Mouse (Mus musculus): Measurements from ENCODE around the gene Prl8a2. TPM values are rescaled to one million over a fixed set of nuclear protein-coding genes. Genes with fewer than 3 reads are reported as not detected.
A peak's percentile ranks its signal among the peaks of the same experiment; 100 is the strongest.

Gene Prl8a2
- not detected in 2 replicates for polyA plus RNA-seq (2015; fragmentation: Nextera tagmentation; extraction: Ambion mirVana)

DNA sequence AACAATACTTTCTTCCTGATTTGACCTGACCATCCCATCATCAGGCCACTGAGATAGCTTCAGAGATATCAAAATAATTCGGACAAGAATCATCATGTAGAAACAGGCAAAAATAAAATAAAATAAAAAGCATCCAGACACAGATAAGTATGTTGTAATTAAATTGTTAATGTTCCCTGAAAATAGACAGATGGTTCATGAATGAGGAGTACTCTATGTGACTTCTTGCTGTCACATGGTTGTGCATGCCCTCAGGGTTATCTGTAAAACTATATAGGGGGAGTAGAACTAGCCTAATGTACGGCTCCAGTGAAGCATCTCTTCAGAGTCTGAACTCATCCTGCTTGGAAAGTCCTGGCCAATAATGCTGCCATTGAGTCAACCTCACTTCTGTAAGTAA, at the start of gene Prl8a2:
Gene Prl8a2, plus strand, starts transcription at position 301 of the 400 bp plus-strand sequence.
- no peak for ATAC-seq (ENCODE audit: insufficient read depth, low FRiP score, low read depth)
- Histone ChIP-seq H3K4me3 (replicated peaks) (no peak within 1 kb of the TSS), H3K9me3 (no peaks in the 10 kb centered on the region), H3K4me1 (no peaks in the 10 kb centered on the region), H3K9ac (no peak within 1 kb of the TSS), H3K27ac (no peak within 1 kb of the TSS), H3K4me2 (no peak within 1 kb of the TSS), H3K27me3 (replicated peaks) (no peaks in the 10 kb centered on the region), H3K36me3 (no peaks in the 10 kb centered on the region)
- whole genome bisulfite sequencing: 69% methylated on average over 2 of the region's 2 CpGs

DNA sequence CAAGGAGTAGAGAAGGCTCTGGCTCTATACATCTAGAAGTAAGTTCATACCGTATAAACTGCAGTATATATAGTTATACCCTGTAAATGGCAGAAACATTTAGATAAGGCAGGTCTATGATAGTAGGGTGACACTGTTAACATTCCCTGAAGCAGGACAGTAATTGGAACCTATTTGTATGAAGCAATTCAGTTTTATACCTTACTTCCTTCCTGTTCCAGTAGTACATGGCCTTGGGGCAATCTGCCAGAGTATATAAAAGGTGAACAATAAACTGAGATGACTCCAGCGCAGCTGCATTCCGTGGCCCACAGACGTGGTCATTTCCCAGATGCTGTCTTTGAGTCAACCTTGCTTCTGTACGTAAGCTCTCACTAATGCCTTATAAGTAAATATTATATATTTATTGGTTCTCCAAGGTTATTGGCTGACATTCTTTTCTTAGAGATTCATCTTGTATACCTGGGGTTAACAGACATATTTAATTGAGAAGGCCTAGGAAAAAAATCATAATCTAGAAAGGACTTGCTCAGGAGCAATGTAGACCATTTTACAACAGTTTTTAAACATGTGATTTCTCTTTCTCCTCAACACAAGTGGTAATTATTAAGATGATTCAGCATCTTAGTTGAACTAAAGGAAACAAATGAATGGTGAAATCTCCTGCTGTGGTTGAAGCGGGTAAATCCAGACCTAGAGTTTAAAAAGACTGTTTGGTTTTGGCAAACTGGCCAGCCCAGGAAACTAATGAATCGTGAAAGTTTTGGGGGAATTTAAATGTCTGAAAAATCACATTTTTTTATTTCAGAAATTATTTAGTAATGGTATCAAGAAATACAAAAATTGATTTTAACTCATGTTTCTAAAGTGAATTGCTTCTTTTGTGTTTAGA, 32.9 kb upstream of the Prl8a2 start, which contains the start of gene Prl6a1:
Gene Prl6a1, plus strand, starts transcription at position 294 of the 892 bp plus-strand sequence.
- no peak for ATAC-seq (ENCODE audit: insufficient read depth, low FRiP score, low read depth)

DNA sequence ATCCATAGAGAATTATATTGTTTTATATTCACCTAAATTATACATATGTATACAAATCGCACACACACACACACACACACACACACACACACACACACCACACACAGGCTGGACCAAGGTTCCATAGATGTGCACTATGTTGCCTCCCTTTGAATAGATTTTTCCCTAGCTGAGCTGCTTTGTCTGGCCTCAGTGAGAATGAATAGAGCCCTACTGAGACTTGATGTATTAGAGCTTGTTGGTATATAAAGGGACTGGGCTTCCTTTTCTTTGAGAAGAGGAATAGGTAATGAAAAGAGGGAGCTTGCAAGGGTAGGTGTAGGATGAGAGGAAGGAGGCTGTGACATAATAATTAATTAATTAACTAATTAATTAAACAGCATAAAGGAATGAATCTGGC, 10.5 kb upstream of the Prl8a2 start:
- Histone ChIP-seq H3K27ac (no peak overlapping the region), H3K9me3 (no peaks in the 10 kb centered on the region), H3K4me2 (no peak overlapping the region), H3K9ac (no peak overlapping the region), H3K27me3 (replicated peaks) (no peaks in the 10 kb centered on the region), H3K4me3 (replicated peaks) (no peak overlapping the region), H3K36me3 (no peaks in the 10 kb centered on the region), H3K4me1 (no peaks in the 10 kb centered on the region)
- no peak for ATAC-seq (ENCODE audit: insufficient read depth, low FRiP score, low read depth)
- 95% methylated on average over 1 of the region's 1 CpGs for WGBS

More for the DNA sequence above, 32.9 kb upstream of the Prl8a2 start, which contains the start of gene Prl6a1:
- Histone ChIP-seq H3K9me3 (no peaks in the 10 kb centered on the region), H3K36me3 (no peaks in the 10 kb centered on the region), H3K9ac (no peak within 1 kb of the TSS), H3K4me3 (replicated peaks) (no peak within 1 kb of the TSS), H3K4me1 (no peaks in the 10 kb centered on the region), H3K27me3 (replicated peaks) (no peaks in the 10 kb centered on the region), H3K27ac (no peak within 1 kb of the TSS), H3K4me2 (no peak within 1 kb of the TSS)
- WGBS: 68% methylated on average over 7 of the region's 7 CpGs

DNA sequence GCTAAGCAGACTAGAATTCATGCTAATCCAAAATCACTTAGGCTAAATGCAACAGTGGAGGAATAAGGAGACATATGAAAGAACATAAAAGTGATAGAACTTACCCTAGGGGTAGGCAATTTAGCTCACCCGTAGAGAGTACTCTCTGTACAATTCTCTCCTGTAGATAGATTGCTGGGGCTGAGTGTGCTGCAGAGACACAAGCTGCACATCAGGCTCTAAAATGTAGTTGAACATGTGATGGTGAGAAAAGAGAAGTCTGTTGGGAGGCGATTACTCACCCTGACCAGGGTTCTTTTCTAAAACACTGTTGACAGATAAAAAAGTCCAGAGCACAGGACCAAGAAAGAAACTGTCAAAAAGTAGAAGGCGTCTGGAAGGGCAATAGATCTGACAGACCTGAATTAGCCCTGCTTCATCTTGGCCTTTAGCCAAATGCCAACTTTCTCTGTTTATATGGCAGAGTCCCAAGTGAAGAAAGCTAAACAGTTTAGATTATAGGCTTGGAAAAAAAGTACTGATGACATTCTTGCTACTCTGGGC, 2.7 kb upstream of the Prl8a2 start:
- WGBS: 36% methylated on average over 3 of the region's 3 CpGs
- no peaks in the 10 kb centered on the region for H3K27me3 ChIP-seq (replicated peaks)
- ATAC-seq (ENCODE audit: insufficient read depth, low FRiP score, low read depth): peak; percentile 60; the same call in 1 of the 2 replicates
- no peaks in the 10 kb centered on the region for H3K4me1 ChIP-seq
- H3K27ac ChIP-seq: no peak overlapping the region
- H3K4me2 ChIP-seq: no peak overlapping the region
- no peak overlapping the region for H3K9ac ChIP-seq
- no peaks in the 10 kb centered on the region for H3K36me3 ChIP-seq
- no peak overlapping the region for H3K4me3 ChIP-seq (replicated peaks)
- no peaks in the 10 kb centered on the region for H3K9me3 ChIP-seq

DNA sequence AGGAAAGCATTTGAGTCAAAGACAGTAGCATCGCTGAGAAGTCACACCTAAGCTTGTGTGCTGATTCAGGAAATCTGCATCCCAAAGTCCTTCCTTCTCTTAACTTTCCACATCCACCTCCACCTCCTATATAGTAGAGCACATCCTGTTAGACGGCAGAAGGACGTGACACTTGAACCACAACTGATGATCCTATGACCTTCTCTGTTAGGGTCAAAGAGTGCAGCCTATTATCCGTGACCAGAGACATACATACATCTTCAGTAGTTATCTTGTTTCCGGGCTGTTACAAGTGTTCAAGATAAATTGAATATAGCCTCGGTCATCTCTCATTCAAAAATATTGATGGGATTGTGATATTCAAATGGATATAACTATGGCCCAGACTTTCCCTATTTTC, 45.3 kb downstream of the Prl8a2 start, which contains the start of gene Prl2b1:
Gene Prl2b1, minus strand, starts transcription at position 101 of the 400 bp plus-strand sequence.
- Histone ChIP-seq H3K9me3 (no peaks in the 10 kb centered on the region), H3K27ac (no peak within 1 kb of the TSS)

DNA sequence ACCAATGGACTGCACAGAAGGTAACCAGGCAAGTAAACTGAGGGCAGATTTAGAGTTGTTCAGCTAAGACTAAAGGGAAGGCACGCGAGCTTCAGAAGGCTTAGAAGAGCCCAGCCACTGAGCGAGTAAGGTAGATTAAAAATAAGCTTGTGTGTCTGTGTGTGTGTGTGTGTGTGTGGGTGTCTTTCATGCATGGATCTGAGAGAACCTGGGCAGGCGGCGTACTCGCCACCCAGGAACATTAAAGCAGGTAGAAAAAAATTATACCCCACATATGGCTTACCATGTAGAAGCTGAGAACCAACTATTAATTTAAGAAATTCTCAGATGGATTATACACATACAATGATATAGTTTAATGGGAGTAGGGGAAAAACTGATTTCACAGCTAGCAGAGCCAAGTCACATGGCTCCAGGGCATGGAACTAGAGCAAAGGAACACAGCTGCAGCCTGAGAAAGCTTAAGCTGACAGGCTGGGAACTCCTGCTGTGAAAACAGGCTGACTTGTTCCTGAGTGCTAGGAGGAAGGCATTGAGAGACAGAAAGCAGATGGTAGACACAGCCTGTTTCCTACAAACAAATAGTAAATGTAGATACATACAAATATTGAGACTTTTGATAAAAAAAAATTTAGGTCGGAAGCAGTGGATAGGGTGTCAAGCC, 53.7 kb downstream of the Prl8a2 start:
- Histone ChIP-seq H3K27ac (no peak overlapping the region), H3K27me3 (replicated peaks) (no peaks in the 10 kb centered on the region), H3K9ac (no peak overlapping the region), H3K4me3 (replicated peaks) (no peak overlapping the region), H3K36me3 (no peaks in the 10 kb centered on the region), H3K4me1 (no peaks in the 10 kb centered on the region), H3K4me2 (no peak overlapping the region), H3K9me3 (no peaks in the 10 kb centered on the region)
- WGBS: 94% methylated on average over 7 of the region's 7 CpGs
- no peak for ATAC-seq (ENCODE audit: insufficient read depth, low FRiP score, low read depth)

More for the DNA sequence above, 45.3 kb downstream of the Prl8a2 start, which contains the start of gene Prl2b1:
- Histone ChIP-seq H3K4me3 (replicated peaks) (no peak within 1 kb of the TSS), H3K27me3 (replicated peaks) (no peaks in the 10 kb centered on the region), H3K9ac (no peak within 1 kb of the TSS), H3K4me1 (no peaks in the 10 kb centered on the region), H3K4me2 (no peak within 1 kb of the TSS), H3K36me3 (no peaks in the 10 kb centered on the region)
- ATAC-seq (ENCODE audit: insufficient read depth, low FRiP score, low read depth): no peak
- WGBS: 71% methylated on average over 6 of the region's 6 CpGs

Other genes starting within 250 kb of the Prl8a2 start
- not detected in 2 replicates for gene Prl3d2, start 224.0 kb upstream of the Prl8a2 start, polyA plus RNA-seq (2015; fragmentation: Nextera tagmentation; extraction: Ambion mirVana)
- not detected in 2 replicates for gene Prl3d3, start 188.9 kb upstream of the Prl8a2 start, polyA plus RNA-seq (2015; fragmentation: Nextera tagmentation; extraction: Ambion mirVana)
- not detected in 2 replicates for gene Prl3c1, start 149.0 kb upstream of the Prl8a2 start, polyA plus RNA-seq (2015; fragmentation: Nextera tagmentation; extraction: Ambion mirVana)
- gene Prl3b1, start 103.8 kb upstream of the Prl8a2 start, polyA plus RNA-seq (2015; fragmentation: Nextera tagmentation; extraction: Ambion mirVana): not detected in 2 replicates
- not detected in 2 replicates for gene Prl3a1, start 86.2 kb upstream of the Prl8a2 start, polyA plus RNA-seq (2015; fragmentation: Nextera tagmentation; extraction: Ambion mirVana)
- not detected in 2 replicates for gene Prl6a1, start 33.0 kb upstream of the Prl8a2 start, polyA plus RNA-seq (2015; fragmentation: Nextera tagmentation; extraction: Ambion mirVana)
- not detected in 2 replicates for gene Prl2b1, start 45.2 kb downstream of the Prl8a2 start, polyA plus RNA-seq (2015; fragmentation: Nextera tagmentation; extraction: Ambion mirVana)
- gene Prl8a6, start 93.0 kb downstream of the Prl8a2 start, polyA plus RNA-seq (2015; fragmentation: Nextera tagmentation; extraction: Ambion mirVana): not detected in 2 replicates
- gene Prl8a8, start 167.5 kb downstream of the Prl8a2 start, polyA plus RNA-seq (2015; fragmentation: Nextera tagmentation; extraction: Ambion mirVana): not detected in 2 replicates
- not detected in 2 replicates for gene Prl8a9, start 218.9 kb downstream of the Prl8a2 start, polyA plus RNA-seq (2015; fragmentation: Nextera tagmentation; extraction: Ambion mirVana)
- gene Prl8a1, start 236.5 kb downstream of the Prl8a2 start, polyA plus RNA-seq (2015; fragmentation: Nextera tagmentation; extraction: Ambion mirVana): not detected in 2 replicates